Mouse (Mus musculus) cerebellum, adult (tissue): Measurements from ENCODE around the gene Hoxd12.

ENCODE experiments used
- ATAC-seq: cut with Nextera tagmentation; 2 replicates; pipeline ENCODE4 v1.9.2; 2017; ENCODE audit warnings: mild to moderate bottlenecking, moderate library complexity, mixed read lengths; ENCODE audit not compliant: insufficient number of reproducible peaks, low FRiP score, low TSS enrichment

Gene Hoxd12

DNA sequence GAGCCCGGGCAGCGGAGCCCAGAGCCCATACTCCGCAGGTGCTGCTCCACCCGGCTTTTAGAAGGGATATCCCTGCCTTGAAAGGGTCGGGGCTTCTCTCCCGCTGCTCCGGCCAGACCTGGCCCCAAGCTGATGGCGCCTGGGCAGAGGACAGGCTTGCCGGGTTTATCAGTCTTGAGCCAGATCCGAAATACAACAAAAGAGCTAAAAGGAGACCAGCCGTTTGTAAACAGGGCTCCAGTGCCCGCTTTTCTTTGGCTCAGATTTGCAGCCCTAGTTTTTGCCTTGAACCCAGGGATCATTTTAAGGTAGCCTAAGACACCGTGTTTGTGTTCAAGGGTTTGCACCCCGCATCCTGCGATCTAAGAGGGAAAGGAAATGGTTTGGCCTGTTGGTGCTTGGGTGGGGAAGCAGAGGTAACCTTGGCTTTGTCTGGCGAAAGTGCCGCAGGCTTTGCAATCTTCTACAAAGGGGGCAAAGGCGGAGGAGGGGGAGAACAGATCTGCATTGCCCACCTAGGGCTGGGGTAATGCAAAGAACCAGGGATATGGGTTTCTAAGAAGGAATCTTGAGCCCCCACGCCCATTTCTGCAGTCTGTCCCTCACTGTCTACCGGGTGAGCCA is 18.1 kb downstream of the Hoxd12 start:
- ATAC-seq = no peak

- ATAC-seq = no peak
Measured at GRCm38 (mm10) chr2:74693432-74693827, 18.6 kb downstream of the Hoxd12 start.

- no peak for ATAC-seq
Measured at GRCm38 (mm10) chr2:74694066-74694465, 19.3 kb downstream of the Hoxd12 start.

- no peak for ATAC-seq
Measured at GRCm38 (mm10) chr2:74695383-74695782, 20.6 kb downstream of the Hoxd12 start.

DNA sequence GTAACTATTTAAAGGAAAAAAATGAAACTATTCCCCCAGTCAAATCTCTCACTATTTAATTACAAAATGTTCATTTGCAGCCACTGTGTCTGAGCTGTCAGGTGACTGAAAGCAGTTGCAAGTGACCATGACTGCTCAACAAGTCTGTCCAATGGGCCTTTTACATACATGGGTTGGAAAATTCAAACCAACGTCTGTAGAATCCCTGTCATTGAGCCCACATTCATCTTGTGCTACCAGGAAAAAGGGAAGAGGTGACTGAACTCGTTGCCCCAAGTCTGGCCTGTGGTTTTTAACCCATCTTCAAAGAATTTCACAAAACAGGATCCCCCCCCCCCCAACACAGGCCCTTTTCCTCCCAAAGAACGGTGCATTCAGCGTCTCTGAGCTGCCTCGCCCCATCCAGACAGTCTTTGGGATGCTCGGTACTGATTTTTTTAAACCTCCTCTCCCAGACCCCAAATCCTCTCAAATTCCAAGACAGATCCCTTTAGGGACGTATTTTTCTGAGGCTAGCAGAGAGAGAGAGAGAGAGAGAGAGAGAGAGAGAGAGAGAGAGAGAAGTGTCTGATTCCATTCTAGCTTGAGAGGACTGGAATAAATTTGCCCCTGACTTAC is 21.1 kb downstream of the Hoxd12 start:
- no peak for ATAC-seq

DNA sequence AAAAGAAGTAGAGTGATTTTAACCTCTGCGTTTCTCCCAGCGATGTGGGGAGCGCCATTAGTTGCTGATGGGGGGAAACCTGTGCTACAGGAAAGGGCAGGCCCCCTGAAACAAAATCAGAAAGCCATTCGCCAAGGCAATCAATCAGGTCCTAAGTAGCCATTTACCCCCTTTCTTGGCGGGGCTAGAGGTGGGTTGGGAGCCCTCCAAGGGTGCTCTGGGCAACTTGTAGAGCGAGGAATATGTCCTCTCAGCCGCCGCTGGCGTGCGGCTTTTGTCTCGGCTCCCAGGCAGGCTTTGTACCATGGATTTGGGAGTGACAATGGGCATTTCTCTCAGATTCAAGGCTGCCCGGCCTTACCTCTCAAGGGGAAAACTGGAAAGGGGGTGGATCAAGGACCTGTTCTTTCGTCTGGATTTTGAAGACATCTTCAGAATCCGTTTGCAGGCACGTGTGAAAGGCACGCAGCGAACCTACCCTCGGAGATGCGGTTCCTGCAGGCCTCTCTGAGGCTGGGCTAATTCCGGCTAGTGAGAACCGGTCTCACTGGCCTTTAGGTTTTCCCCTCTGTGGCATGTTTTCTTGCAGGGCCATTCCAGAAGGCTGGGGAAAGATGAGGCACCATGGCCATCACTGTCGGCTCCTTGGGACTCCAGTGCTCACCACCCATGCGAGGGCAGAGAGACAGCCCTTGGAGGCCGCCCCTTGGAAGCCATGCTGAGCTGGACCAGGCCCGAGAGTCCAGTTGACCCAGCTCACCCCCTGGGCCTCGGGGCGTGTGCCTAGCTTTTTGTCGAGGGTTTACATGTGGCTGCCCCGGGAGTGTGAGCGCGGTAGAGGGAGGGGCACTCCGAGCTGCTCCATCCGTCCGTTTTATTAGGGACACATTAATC is 21.9 kb downstream of the Hoxd12 start:
- no peak for ATAC-seq

DNA sequence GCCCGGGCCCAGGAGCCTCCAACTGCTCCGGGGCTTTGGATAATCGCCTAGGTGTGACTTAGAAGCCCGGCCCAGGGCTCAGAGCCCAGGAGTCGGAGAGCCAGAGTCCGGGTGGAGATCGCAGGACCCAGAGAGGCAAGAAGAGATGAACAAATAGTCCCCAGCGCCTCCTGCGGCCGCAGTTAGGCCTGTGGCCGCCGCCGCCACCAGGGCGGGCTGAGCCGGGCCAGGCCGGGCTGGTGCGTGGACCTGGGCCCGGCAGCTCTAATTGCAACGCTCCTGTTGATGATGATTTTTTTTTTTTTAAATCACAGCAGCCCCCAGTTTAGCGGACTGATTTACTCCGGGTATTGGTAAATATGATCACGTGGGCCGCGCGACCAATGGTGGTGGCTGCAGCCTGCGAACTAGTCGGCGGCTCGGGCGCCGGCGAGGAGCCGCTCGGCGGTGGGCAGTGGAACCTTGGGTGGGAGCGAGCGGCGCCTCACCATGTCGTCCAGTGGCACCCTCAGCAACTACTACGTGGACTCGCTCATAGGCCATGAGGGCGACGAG is 22.8 kb downstream of the Hoxd12 start, which contains the start of gene Hoxd9:
Hoxd9 (plus strand) TSS at position 161 of the 555 bp plus-strand sequence.
- no peak for ATAC-seq

DNA sequence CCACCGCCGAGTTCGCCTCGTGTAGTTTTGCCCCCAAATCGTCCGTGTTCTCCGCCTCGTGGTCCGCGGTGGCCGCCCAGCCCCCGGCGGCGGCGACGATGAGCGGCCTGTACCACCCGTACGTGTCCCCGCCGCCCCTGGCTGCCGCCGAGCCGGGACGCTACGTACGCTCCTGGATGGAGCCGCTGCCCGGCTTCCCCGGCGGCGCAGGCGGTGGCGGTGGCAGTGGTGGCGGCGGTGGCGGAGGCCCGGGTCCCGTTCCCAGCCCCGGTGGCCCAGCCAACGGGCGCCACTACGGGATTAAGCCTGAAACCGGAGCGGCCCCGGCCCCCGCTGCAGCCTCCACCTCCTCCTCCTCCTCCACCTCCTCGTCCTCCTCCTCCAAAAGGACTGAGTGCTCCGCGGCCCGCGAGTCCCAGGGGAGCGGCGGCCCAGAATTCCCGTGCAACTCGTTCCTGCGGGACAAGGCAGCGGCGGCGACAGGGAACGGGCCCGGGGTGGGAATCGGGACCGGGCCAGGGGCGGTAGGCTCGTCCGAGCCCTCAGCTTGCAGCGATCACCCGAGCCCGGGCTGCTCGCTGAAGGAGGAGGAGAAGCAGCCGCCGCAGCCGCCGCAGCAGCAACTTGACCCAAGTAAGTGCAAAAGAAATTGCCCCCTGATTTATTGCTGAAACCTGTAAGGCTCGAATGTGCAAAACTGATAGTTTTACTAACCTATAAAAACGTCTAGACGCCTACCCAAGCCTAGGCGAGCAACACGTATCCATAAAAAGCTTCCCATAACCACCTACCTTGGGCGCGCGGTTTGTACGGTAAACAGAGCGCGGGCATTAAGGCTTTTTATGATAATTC is 23.6 kb downstream of the Hoxd12 start:
- no peak for ATAC-seq

- no peak for ATAC-seq
Measured at GRCm38 (mm10) chr2:74699053-74699430, 24.2 kb downstream of the Hoxd12 start.

DNA sequence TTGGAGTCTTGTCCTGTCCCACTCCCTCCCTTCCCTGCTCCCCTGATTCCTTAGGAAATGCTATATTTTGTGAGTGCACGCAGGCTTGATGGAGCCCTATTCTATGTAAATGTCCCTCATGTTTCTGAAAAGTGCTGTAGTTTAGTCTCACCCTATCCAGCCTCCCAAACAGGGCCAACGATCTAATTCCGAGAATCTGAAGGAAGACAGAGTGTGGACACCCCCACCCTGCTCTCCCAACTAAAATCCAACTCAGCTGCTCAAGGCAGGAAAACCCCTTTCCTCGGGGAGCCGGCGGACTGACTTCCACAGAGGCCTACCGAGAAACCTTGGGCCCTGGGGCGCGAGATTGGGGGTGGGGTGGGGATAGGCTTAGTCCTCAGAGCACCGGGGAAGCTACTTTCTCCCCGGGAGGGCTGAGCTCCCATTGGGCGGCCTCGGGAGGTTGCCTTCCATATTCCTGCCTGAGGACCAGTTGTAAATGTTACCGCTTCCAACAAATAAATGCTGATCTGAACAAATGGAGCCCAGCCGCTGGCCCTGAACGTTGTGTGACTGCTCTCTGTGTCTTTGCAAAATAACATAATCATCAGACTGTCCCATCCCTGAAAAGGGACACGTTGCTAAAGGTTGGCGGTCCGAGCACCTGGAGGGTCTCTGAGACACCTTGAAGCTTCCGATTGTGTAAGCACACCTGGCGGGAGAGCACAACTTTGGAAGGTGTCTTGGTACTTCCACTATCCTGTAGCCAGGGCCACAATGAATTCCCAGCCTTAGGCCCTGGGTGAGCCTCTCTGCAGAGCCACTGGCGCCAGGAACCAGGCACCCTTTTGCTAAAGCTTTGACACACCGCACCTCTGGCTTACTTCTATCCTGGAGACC is 25.1 kb downstream of the Hoxd12 start:
- no peak for ATAC-seq

DNA sequence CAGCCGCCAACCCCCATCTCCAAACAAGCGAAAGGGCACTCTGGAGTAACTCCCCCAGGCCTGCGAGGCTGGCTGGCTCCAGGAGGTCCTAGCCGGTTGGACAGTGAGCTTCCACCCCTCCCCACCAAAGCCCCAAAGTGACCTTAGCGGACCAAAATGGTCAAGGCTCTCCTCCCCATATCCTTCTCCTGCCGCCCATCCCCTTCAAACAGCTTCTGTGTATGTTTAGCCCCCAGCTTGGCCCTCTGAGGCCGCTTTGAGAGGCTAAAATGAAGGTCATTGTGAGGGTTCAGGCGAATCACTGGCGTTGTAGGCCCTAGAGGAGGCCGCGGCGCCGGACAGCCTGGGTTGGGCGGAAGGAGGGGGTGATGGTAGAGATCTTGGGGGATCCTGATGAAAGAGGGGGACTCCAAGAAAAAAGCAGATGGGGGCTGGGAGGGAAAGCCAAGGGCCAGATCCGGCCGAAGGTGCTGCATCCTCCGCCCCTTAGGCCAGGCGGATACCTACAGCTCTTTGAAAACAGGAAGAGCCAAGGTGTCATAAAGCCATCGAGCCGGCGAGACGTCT is 25.8 kb downstream of the Hoxd12 start:
- ATAC-seq = no peak

GRCm38 (mm10) chr2:74701949-74702819 is 27.4 kb downstream of the Hoxd12 start:
- no peak for ATAC-seq

GRCm38 (mm10) chr2:74702820-74703219 is 28.0 kb downstream of the Hoxd12 start:
- no peak for ATAC-seq

- ATAC-seq = no peak
Measured at GRCm38 (mm10) chr2:74703317-74703716, 28.5 kb downstream of the Hoxd12 start.

- ATAC-seq = no peak
Measured at GRCm38 (mm10) chr2:74703720-74704392, 29.0 kb downstream of the Hoxd12 start.

DNA sequence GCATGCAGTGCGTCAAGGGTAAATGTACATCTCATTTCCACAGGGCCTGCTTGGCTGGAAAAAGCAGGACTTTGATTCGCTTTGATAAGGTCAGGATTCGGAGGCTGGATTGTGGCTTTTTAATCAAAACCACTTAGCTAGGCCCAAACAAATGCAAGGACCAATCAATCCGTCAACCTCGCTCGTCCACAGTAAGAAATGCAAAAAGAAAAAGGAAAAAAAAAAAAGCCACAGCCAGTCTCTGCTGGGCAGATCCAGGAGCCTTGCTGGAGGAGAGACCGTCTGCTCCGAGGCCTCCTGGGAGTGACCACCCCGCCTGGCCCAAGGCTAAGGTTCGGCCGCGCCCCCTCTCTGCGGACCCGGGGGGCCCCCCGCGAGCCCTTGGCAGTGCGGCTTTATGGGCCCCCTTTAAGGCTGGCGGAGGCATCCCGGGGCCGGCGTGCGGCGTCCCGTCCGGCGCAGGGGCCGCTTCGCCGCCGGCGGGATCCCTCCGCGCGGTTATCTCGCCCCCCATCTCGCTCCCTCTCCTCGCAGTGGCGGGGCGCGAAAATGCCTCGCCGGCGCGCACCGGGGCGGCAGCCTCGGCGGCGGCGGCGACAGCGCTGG is 29.7 kb downstream of the Hoxd12 start, which contains the start of gene Hoxd8:
Hoxd8 (plus strand) TSS at position 223 of the 606 bp plus-strand sequence.
- ATAC-seq = no peak

- no peak for ATAC-seq
Measured at GRCm38 (mm10) chr2:74704999-74705466, 30.2 kb downstream of the Hoxd12 start.
